Mouse (Mus musculus): ENCODE measurements around the gene Agap1.

- no peak for TF ChIP-seq CTCF (IDR thresholded peaks at IDR 0.05 in 2 of 3, conservative IDR thresholded peaks at IDR 0.05 in 1 of 3; ENCODE audit: control insufficient read depth in 1 of 3, insufficient read depth in 1 of 3, low read depth in 2 of 3, low read length in 3 of 3, poor library complexity in 1 of 3, severe bottlenecking in 1 of 3)
- no peak for TF ChIP-seq UBTF (IDR thresholded peaks at IDR 0.05; ENCODE audit: borderline replicate concordance, insufficient read depth, low read depth, low read length)
- no peak for TF ChIP-seq SIN3A (IDR thresholded peaks at IDR 0.05; ENCODE audit: low read length)
- TF ChIP-seq MXI1 (IDR thresholded peaks at IDR 0.05; ENCODE audit: low read depth, low read length) = no peak
- no peak for TF ChIP-seq NRF1 (IDR thresholded peaks at IDR 0.05; ENCODE audit: insufficient read depth, low read depth, low read length, poor library complexity, severe bottlenecking)
- TF ChIP-seq POLR2A (IDR thresholded peaks at IDR 0.05; ENCODE audit: control insufficient read depth in 1 of 2, insufficient read depth in 1 of 2, low read depth in 1 of 2, low read length in 2 of 2, poor library complexity in 1 of 2) = no peak
- no peak for TF ChIP-seq ETS1 (IDR thresholded peaks at IDR 0.05; ENCODE audit: low read depth, low read length)
- no peak for TF ChIP-seq EP300 (IDR thresholded peaks at IDR 0.05; ENCODE audit: low read depth in 1 of 2, low read length in 2 of 2)
- TF ChIP-seq MAZ (IDR thresholded peaks at IDR 0.05; ENCODE audit: low read depth, low read length) = no peak
- no peak for TF ChIP-seq MAFK (IDR thresholded peaks at IDR 0.05; ENCODE audit: borderline replicate concordance, low read depth, low read length)
- no peak for TF ChIP-seq USF2 (IDR thresholded peaks at IDR 0.05; ENCODE audit: borderline replicate concordance in 1 of 2, insufficient read depth in 1 of 2, low read depth in 1 of 2, low read length in 2 of 2)
- no peak for TF ChIP-seq ZNF384 (IDR thresholded peaks at IDR 0.05; ENCODE audit: low read depth, low read length)
Measured at GRCm38 (mm10) chr1:89626940-89627339, 172.3 kb downstream of the Agap1 start.

Measured in MEL (cell line).